In genomic region chr19:55258514-55258913, GRCm38 (mm10) we compare ENCODE assay signal across 30 mouse cellular contexts. TPM values are rescaled to one million over a fixed set of nuclear protein-coding genes. Genes with fewer than 3 reads are reported as not detected.
DNase-seq lines count a peak whose midpoint lies in the region; ATAC-seq and TF ChIP-seq lines count a peak whose summit lies in the region.
"Had no signal": no experiment of that assay in that cellular context is flagged by ENCODE, and none has a peak within 500 bp of the region (broad histone marks: within the 10 kb centered on the region; RNA-seq: fewer than 3 reads in every experiment).

No protein-coding gene starts in this region.

- no peak overlapping the region for H3K4me2 ChIP-seq in intestine, embryonic 15.5 days (replicated peaks)
- H3K4me2 ChIP-seq in intestine, postnatal 0 days (replicated peaks; ENCODE audit: low read depth): peak overlapping the region; percentile 37
- H3K4me2 ChIP-seq in liver, embryonic 15.5 days: peak overlapping the region; percentile 25; the same call in 1 of the 2 replicates
- H3K4me2 ChIP-seq in stomach, postnatal 0 days (replicated peaks; ENCODE audit: low read depth): no peak overlapping the region
- H3K4me2 ChIP-seq: forebrain, embryonic 13.5 days; heart, embryonic 15.5 days; hindbrain, embryonic 12.5 days; kidney, embryonic 15.5 days; limb, embryonic 13.5 days; lung, embryonic 14.5 days; midbrain, embryonic 12.5 days; neural tube, embryonic 12.5 days had no signal

- DNase-seq in stomach, postnatal 0 days (ENCODE audit: low spot score): no peak
- no peak for DNase-seq in c-Kit-positive CD71-positive TER-119-positive erythroid progenitor cells, embryonic 14.5 days (ENCODE audit: low spot score)
- no peak for DNase-seq in gastrocnemius, postnatal 36 days
- DNase-seq: adrenal gland, adult 8-10 months; B cell, adult 2 months; cerebellum, adult 9-10 months; cerebellum, postnatal 36 days; gastrocnemius, postnatal 14 days; heart, adult 11 months; kidney, adult 11 months; kidney, postnatal 36 days; lung, embryonic 14.5 days; right cerebral cortex, adult 18-20 months had no signal

- no peak for ATAC-seq in intestine, embryonic 15.5 days
- no peak for ATAC-seq in intestine, postnatal 0 days
- ATAC-seq in liver, embryonic 15.5 days (ENCODE audit: insufficient read depth): no peak
- no peak for ATAC-seq in stomach, postnatal 0 days (ENCODE audit: low FRiP score, low TSS enrichment)
- ATAC-seq: forebrain, embryonic 13.5 days; hindbrain, postnatal 0 days had no signal

- peak overlapping the region; percentile 71 for H3K27ac ChIP-seq in intestine, embryonic 15.5 days
- H3K27ac ChIP-seq in intestine, postnatal 0 days (ENCODE audit: low read depth, low read length): peak overlapping the region; percentile 79
- peak overlapping the region; percentile 71; the same call in 1 of the 2 replicates for H3K27ac ChIP-seq in liver, embryonic 15.5 days (replicated peaks)
- H3K27ac ChIP-seq in stomach, postnatal 0 days (replicated peaks): peak overlapping the region; percentile 64; the same call in 1 of the 2 replicates
- H3K27ac ChIP-seq: forebrain, embryonic 13.5 days; heart, embryonic 10.5 days; heart, embryonic 15.5 days; hindbrain, embryonic 12.5 days; hindbrain, postnatal 0 days; kidney, embryonic 15.5 days; layer of hippocampus, adult 2 months; limb, embryonic 13.5 days; midbrain, embryonic 12.5 days; neural tube, embryonic 12.5 days had no signal

- no peak overlapping the region for H3K4me3 ChIP-seq in intestine, embryonic 15.5 days (replicated peaks)
- no peak overlapping the region for H3K4me3 ChIP-seq in intestine, postnatal 0 days (ENCODE audit: low read depth, low read length)
- H3K4me3 ChIP-seq in liver, embryonic 15.5 days (replicated peaks): no peak overlapping the region
- no peak overlapping the region for H3K4me3 ChIP-seq in stomach, postnatal 0 days (ENCODE audit: low read depth, low read length)
- H3K4me3 ChIP-seq: forebrain, embryonic 13.5 days; heart, embryonic 10.5 days; heart, embryonic 15.5 days; hindbrain, embryonic 12.5 days; kidney, embryonic 15.5 days; layer of hippocampus, adult 2 months; limb, embryonic 13.5 days; midbrain, embryonic 12.5 days; myocyte; neural tube, embryonic 12.5 days had no signal

- no peak for TF ChIP-seq EP300 in stomach, postnatal 0 days (optimal IDR thresholded peaks at IDR 0.05)

- no peak overlapping the region for H3K9ac ChIP-seq in intestine, embryonic 15.5 days
- peak overlapping the region; percentile 40; the same call in 1 of the 2 replicates for H3K9ac ChIP-seq in intestine, postnatal 0 days (ENCODE audit: low read depth, low read length)
- no peak overlapping the region for H3K9ac ChIP-seq in liver, embryonic 15.5 days
- no peak overlapping the region for H3K9ac ChIP-seq in stomach, postnatal 0 days (ENCODE audit: low read length)
- H3K9ac ChIP-seq: forebrain, embryonic 13.5 days; heart, embryonic 15.5 days; hindbrain, embryonic 12.5 days; kidney, embryonic 15.5 days; limb, embryonic 13.5 days; lung, embryonic 14.5 days; midbrain, embryonic 12.5 days; neural tube, embryonic 12.5 days had no signal

- H3K9me3 ChIP-seq in intestine, embryonic 15.5 days: no peaks in the 10 kb centered on the region
- H3K9me3 ChIP-seq in intestine, postnatal 0 days (ENCODE audit: control insufficient read depth): no peaks in the 10 kb centered on the region
- no peaks in the 10 kb centered on the region for H3K9me3 ChIP-seq in liver, embryonic 15.5 days (replicated peaks)
- H3K9me3 ChIP-seq in stomach, postnatal 0 days (ENCODE audit: control insufficient read depth, low read length): no peaks in the 10 kb centered on the region
- H3K9me3 ChIP-seq: forebrain, embryonic 13.5 days; heart, embryonic 10.5 days; heart, embryonic 15.5 days; hindbrain, embryonic 12.5 days; kidney, embryonic 15.5 days; limb, embryonic 13.5 days; midbrain, embryonic 12.5 days; neural tube, embryonic 12.5 days had no signal

- TF ChIP-seq CTCF in intestine, postnatal 0 days (IDR thresholded peaks at IDR 0.05; ENCODE audit: low read depth): no peak
- no peak for TF ChIP-seq CTCF in stomach, postnatal 0 days (IDR thresholded peaks at IDR 0.05; ENCODE audit: low read depth)

- H3K4me1 ChIP-seq in intestine, embryonic 15.5 days (replicated peaks): peaks cover 10% of the 10 kb centered on the region; the same call in 1 of the 2 replicates
- H3K4me1 ChIP-seq in intestine, postnatal 0 days (replicated peaks; ENCODE audit: control insufficient read depth, insufficient read depth, low read length): no peaks in the 10 kb centered on the region; the same call in 1 of the 2 replicates
- H3K4me1 ChIP-seq in liver, embryonic 15.5 days (replicated peaks): peaks cover 83% of the 10 kb centered on the region
- 0 out of 2 replicates have a peak, but pooled peaks cover 2% of the 10 kb centered on the region for H3K4me1 ChIP-seq in stomach, postnatal 0 days (replicated peaks; ENCODE audit: control insufficient read depth, insufficient read depth)

- intact Hi-C loops in gastrocnemius, postnatal 36 days (cut with DNase I): no loop called here

- no peaks in the 10 kb centered on the region for H3K27me3 ChIP-seq in intestine, embryonic 15.5 days (replicated peaks)
- H3K27me3 ChIP-seq in intestine, postnatal 0 days (replicated peaks; ENCODE audit: control insufficient read depth, insufficient read depth, low read length): no peaks in the 10 kb centered on the region
- no peaks in the 10 kb centered on the region for H3K27me3 ChIP-seq in liver, embryonic 15.5 days
- H3K27me3 ChIP-seq in stomach, postnatal 0 days (ENCODE audit: control insufficient read depth, insufficient read depth, low read length): no peaks in the 10 kb centered on the region
- H3K27me3 ChIP-seq: forebrain, embryonic 13.5 days; heart, embryonic 15.5 days; hindbrain, embryonic 12.5 days; kidney, embryonic 15.5 days; limb, embryonic 13.5 days; midbrain, embryonic 12.5 days; neural tube, embryonic 12.5 days had no signal

- WGBS in intestine, embryonic 15.5 days: 80% methylated on average over 5 of the region's 5 CpGs
- 53% methylated on average over 5 of the region's 5 CpGs for WGBS in intestine, postnatal 0 days
- 49% methylated on average over 5 of the region's 5 CpGs for WGBS in liver, embryonic 15.5 days (ENCODE audit: insufficient replicate concordance)
- WGBS in stomach, postnatal 0 days: 68% methylated on average over 5 of the region's 5 CpGs

- no peaks in the 10 kb centered on the region for H3K36me3 ChIP-seq in intestine, embryonic 15.5 days
- peaks cover 13% of the 10 kb centered on the region; the same call in 1 of the 2 replicates for H3K36me3 ChIP-seq in intestine, postnatal 0 days (ENCODE audit: control insufficient read depth, insufficient read depth)
- peaks cover 14% of the 10 kb centered on the region for H3K36me3 ChIP-seq in liver, embryonic 15.5 days (replicated peaks)
- no peaks in the 10 kb centered on the region for H3K36me3 ChIP-seq in stomach, postnatal 0 days (ENCODE audit: control insufficient read depth, insufficient read depth, low read length)
- H3K36me3 ChIP-seq: heart, embryonic 10.5 days; heart, embryonic 15.5 days; hindbrain, embryonic 12.5 days; kidney, embryonic 15.5 days; limb, embryonic 13.5 days; midbrain, embryonic 12.5 days; neural tube, embryonic 12.5 days had no signal

RNA-seq across cellular contexts. Expression of gene Acsl5, which starts 6.8 kb away (rescaled TPM):
- 315 and 329 TPM in 2 replicates for polyA plus RNA-seq in intestine, embryonic 15.5 days (2015; fragmentation: Nextera tagmentation; extraction: Ambion mirVana)
- polyA plus RNA-seq in intestine, postnatal 0 days (2015; fragmentation: Nextera tagmentation; extraction: Ambion mirVana): 1,862 and 1,917 TPM in 2 replicates
- 154 and 157 TPM in 2 replicates for polyA plus RNA-seq in liver, embryonic 15.5 days (2015; fragmentation: Nextera tagmentation; extraction: Ambion mirVana)
- 62.7 and 63.2 TPM in 2 replicates for polyA plus RNA-seq in stomach, postnatal 0 days (2015; fragmentation: Nextera tagmentation; extraction: Ambion mirVana)
- 1 to 10 TPM; 2.9 to 3.8 TPM for total RNA-seq in gastrocnemius, postnatal 36 days (2021)

RNA-seq across cellular contexts. Expression of gene Gucy2g, which starts 17.5 kb away (rescaled TPM):
- polyA plus RNA-seq in intestine, embryonic 15.5 days (2015; fragmentation: Nextera tagmentation; extraction: Ambion mirVana): not detected in 2 replicates
- 0.12 and 0.17 TPM in 2 replicates for polyA plus RNA-seq in intestine, postnatal 0 days (2015; fragmentation: Nextera tagmentation; extraction: Ambion mirVana)
- polyA plus RNA-seq in liver, embryonic 15.5 days (2015; fragmentation: Nextera tagmentation; extraction: Ambion mirVana): not detected in 2 replicates
- polyA plus RNA-seq in stomach, postnatal 0 days (2015; fragmentation: Nextera tagmentation; extraction: Ambion mirVana): 0.08 TPM in 2 replicates
- total RNA-seq in gastrocnemius, postnatal 36 days (2021): under 1 TPM; 0.07 to 0.08 TPM
- total RNA-seq: adrenal gland, adult 8-10 months; hindbrain, postnatal 0 days; megakaryocyte, adult 5-6 weeks; midbrain, postnatal 0 days had no signal
- polyA plus RNA-seq: embryonic facial prominence, embryonic 11.5 days; forebrain, embryonic 13.5 days; heart, embryonic 10.5 days; heart, embryonic 15.5 days; hindbrain, embryonic 12.5 days; limb, embryonic 13.5 days; lung, embryonic 14.5 days; midbrain, embryonic 12.5 days; midbrain, postnatal 0 days; neural tube, embryonic 12.5 days had no signal

RNA-seq across cellular contexts. Expression of gene Zdhhc6, which starts 57.3 kb away (rescaled TPM):
- 94.9 and 98.7 TPM in 2 replicates for polyA plus RNA-seq in intestine, embryonic 15.5 days (2015; fragmentation: Nextera tagmentation; extraction: Ambion mirVana)
- 39.8 and 44.7 TPM in 2 replicates for polyA plus RNA-seq in intestine, postnatal 0 days (2015; fragmentation: Nextera tagmentation; extraction: Ambion mirVana)
- 49.0 and 51.4 TPM in 2 replicates for polyA plus RNA-seq in liver, embryonic 15.5 days (2015; fragmentation: Nextera tagmentation; extraction: Ambion mirVana)
- polyA plus RNA-seq in stomach, postnatal 0 days (2015; fragmentation: Nextera tagmentation; extraction: Ambion mirVana): 49.8 and 50.8 TPM in 2 replicates
- 10 to 100 TPM; 17.2 to 17.3 TPM for total RNA-seq in gastrocnemius, postnatal 36 days (2021)

RNA-seq across cellular contexts. Expression of gene Vti1a, which starts 57.6 kb away (rescaled TPM):
- 23.5 and 24.1 TPM in 2 replicates for polyA plus RNA-seq in intestine, embryonic 15.5 days (2015; fragmentation: Nextera tagmentation; extraction: Ambion mirVana)
- polyA plus RNA-seq in intestine, postnatal 0 days (2015; fragmentation: Nextera tagmentation; extraction: Ambion mirVana): 21.3 and 23.2 TPM in 2 replicates
- 13.6 and 13.7 TPM in 2 replicates for polyA plus RNA-seq in liver, embryonic 15.5 days (2015; fragmentation: Nextera tagmentation; extraction: Ambion mirVana)
- 19.4 and 20.1 TPM in 2 replicates for polyA plus RNA-seq in stomach, postnatal 0 days (2015; fragmentation: Nextera tagmentation; extraction: Ambion mirVana)
- 10 to 100 TPM; 16.3 to 16.7 TPM for total RNA-seq in gastrocnemius, postnatal 36 days (2021)

Comparison
In these comparisons a context has a peak if more than half of its experiments do, and no peak if none do; other contexts are left out.
1. H3K4me2 ChIP-seq: peak in intestine, postnatal 0 days (single experiment) and liver, embryonic 15.5 days (single experiment); none in intestine, embryonic 15.5 days (single experiment) and stomach, postnatal 0 days (single experiment).
2. Peak in every context shown above with its lines, with median percentiles within 50 percentile points of each other: H3K27ac ChIP-seq.